Mouse (Mus musculus) brain, embryonic 14.5 days (tissue): Measurements from ENCODE around the gene 4930523C07Rik.

Experiments
- CTCF ChIP-seq: fragments of 200-500 bp; IDR thresholded peaks from 2 replicates; pipeline ENCODE4 v1.5.1; 2012; ENCODE audit warnings: inconsistent platforms, mild to moderate bottlenecking, moderate library complexity, borderline replicate concordance; ENCODE audit not compliant: insufficient read depth, insufficient read length; ENCODE audit errors: extremely low read depth
- POLR2A ChIP-seq: fragments of 200-500 bp; IDR thresholded peaks from 2 replicates; pipeline ENCODE4 v1.6.1; 2012; ENCODE audit warnings: mild to moderate bottlenecking, inconsistent platforms, borderline replicate concordance; ENCODE audit not compliant: poor library complexity, insufficient read depth, insufficient read length, severe bottlenecking; ENCODE audit errors: extremely low read depth

- TF ChIP-seq CTCF, result no peak
- no peak for TF ChIP-seq POLR2A
Observed at GRCm38 (mm10) chr1:160052556-160053315, 8.6 kb downstream of the 4930523C07Rik start.
